Mouse (Mus musculus) olfactory bulb, adult 2 months (tissue): ENCODE data around the gene Ip6k1.

ENCODE experiments used
- CTCF ChIP-seq: fragments of 200-500 bp; IDR thresholded peaks from 2 replicates; pipeline ENCODE4 v1.5.1; 2012; ENCODE audit warnings: low read depth, mild to moderate bottlenecking, low read length, moderate library complexity; ENCODE audit not compliant: insufficient read depth
- POLR2A ChIP-seq: fragments of 200-500 bp; IDR thresholded peaks from 2 replicates; pipeline ENCODE4 v1.6.1; 2012; ENCODE audit warnings: mild to moderate bottlenecking, low read depth, low read length, moderate library complexity; ENCODE audit not compliant: insufficient read depth

DNA sequence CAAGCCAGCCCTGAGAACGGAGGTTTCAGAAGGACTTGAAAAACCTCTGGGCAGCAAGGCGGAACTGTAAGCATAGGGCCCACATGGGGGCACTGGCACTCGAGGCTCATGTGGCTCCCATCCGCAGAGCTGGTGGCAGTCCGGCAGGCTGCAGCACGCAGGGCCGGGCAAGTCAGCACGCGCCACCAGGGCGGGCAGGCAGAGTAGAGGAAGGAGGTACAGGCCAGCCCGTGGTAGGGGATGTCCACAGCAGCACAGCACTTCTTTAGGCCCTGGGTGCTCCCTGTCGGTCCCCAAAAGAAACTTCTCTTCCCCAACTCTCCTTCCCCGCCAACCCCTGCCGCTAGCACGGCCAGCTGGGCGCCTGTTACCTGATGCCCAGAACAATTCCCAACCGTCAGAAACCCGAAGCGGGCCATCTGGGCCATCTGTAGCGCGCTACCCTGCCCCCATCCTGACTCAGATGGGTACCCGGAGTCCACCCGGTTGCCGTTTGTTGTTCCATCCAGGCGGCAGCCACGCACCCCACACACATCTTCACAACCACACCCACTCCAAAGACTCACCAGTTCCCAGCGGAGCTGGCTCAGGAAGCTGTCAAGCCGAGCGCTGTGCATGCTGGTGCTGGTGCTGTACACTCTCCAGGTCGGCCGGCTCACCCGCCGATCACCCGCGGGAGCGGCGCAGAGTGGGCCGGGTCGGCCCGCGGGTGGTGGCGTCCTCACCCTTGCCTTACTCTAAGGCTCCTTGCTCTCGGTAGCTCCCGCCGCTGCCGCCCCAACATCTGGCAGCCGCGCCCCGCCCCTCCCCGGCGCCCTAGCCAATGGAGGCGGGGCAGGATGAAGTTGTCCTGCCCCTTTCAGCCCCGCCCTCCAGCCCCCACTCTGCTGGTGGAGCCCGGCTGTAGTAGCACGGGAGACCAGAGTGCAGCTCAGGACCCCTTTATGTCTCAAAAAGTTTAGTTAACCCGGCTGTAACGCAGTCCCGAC, 16.9 kb upstream of the Ip6k1 start, which contains the start of gene Inka1:
- no peak for TF ChIP-seq CTCF
- TF ChIP-seq POLR2A: peak; percentile 34; the same call in 1 of the 2 replicates
